Mouse (Mus musculus) embryonic facial prominence, embryonic 14.5 days (tissue): ENCODE results near the gene Adam10. TPM values are rescaled to one million over a fixed set of nuclear protein-coding genes. Genes with fewer than 3 reads are reported as not detected.
A peak's percentile ranks its signal among the peaks of the same experiment; 100 is the strongest.

ENCODE experiments used
- ATAC-seq: fragments of 200-750 bp; cut with Nextera tagmentation; 2 replicates; pipeline ENCODE4 v1.8.0; 2017; ENCODE audit warnings: low read depth, moderate number of reproducible peaks, moderate TSS enrichment
- DNase-seq: peaks from one replicate; pipeline ENCODE4 v3.0.0-alpha.2; 2015; ENCODE audit warnings: low spot score
- H3K27ac ChIP-seq: fragments of 300-500 bp; sonication (generic); replicated peaks from 2 replicates; pipeline ENCODE4 v1.5.1; 2014; ENCODE audit warnings: low read depth, mild to moderate bottlenecking, low read length, moderate library complexity
- H3K27me3 ChIP-seq: fragments of 300-500 bp; sonication (generic); replicated peaks from 2 replicates; pipeline ENCODE4 v1.6.1; 2014; ENCODE audit warnings: low read length; ENCODE audit not compliant: control insufficient read depth, insufficient read depth
- H3K36me3 ChIP-seq: fragments of 300-500 bp; sonication (generic); 2 replicates; pipeline ENCODE4 v1.6.1; 2014; ENCODE audit warnings: low read length, mixed read lengths; ENCODE audit not compliant: control insufficient read depth, insufficient read depth
- H3K4me1 ChIP-seq: fragments of 300-500 bp; sonication (generic); 2 replicates; pipeline ENCODE4 v1.6.1; 2014; ENCODE audit warnings: antibody characterized with exemption, low read length; ENCODE audit not compliant: control insufficient read depth, insufficient read depth
- H3K4me2 ChIP-seq: fragments of 300-500 bp; sonication (generic); 2 replicates; pipeline ENCODE4 v1.6.1; 2014; ENCODE audit warnings: low read depth, mild to moderate bottlenecking, low read length, moderate library complexity, mixed read lengths
- H3K4me3 ChIP-seq: fragments of 300-500 bp; sonication (generic); 2 replicates; pipeline ENCODE4 v1.5.1; 2014; ENCODE audit warnings: low read depth, mild to moderate bottlenecking, low read length
- H3K9ac ChIP-seq: fragments of 300-500 bp; sonication (generic); 2 replicates; pipeline ENCODE4 v1.6.1; 2014; ENCODE audit warnings: low read depth, mild to moderate bottlenecking, low read length, moderate library complexity, mixed read lengths
- H3K9me3 ChIP-seq: fragments of 300-500 bp; sonication (generic); 2 replicates; pipeline ENCODE4 v1.6.1; 2016; ENCODE audit warnings: low read length; ENCODE audit not compliant: control insufficient read depth
- WGBS: fragments of 180-500 bp; shearing (Covaris S2); extraction: QIAGEN DNeasy Blood & Tissue Kit; methylation state at CpG from one replicate; pipeline ENCODE4 v1.1.7; 2014; 5-methylcytosine and 5-hydroxymethylcytosine counted together
- polyA plus RNA-seq: library from polyadenylated mRNA; unstranded; fragments of >200 nt; fragmentation: Nextera tagmentation; extraction: Ambion mirVana; gene quantifications from 2 replicates; pipeline ENCODE4 v1.2.1, GENCODE M21; 2014

Adam10 gene
- 63.5 and 67.7 TPM in 2 replicates for polyA plus RNA-seq

DNA sequence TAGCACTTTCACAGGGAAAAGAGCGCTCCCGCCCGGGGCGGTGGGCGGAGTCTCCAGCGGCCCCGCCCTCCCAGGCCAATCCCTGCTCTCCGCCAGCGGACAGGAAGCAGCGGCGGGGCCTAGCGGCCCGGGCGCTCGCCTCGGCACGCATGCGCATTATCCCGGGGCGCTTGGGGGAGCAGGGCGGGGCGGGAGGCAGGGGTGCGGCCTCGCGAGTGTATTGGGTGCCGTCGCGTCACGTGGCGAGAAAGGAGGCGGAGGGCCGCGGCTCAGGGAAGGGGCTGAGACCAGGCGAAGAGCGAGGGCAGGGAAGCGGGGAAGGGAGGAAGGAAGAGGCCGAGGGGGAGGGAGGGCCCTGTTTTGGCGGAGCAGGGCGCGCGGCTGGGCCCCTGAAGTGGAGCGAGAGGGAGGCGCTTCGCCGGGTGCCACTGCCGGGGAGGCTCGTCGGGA is at the start of gene Adam10:
Adam10 (plus strand) TSS at position 316 of the 450 bp plus-strand sequence.
- ATAC-seq = peak; percentile 99
- Histone ChIP-seq H3K27me3 (no peaks in the 10 kb centered on the region), H3K36me3 (no peaks in the 10 kb centered on the region), H3K4me2 (peak within 1 kb of the TSS; percentile 84), H3K4me1 (peaks cover 12% of the 10 kb centered on the region), H3K4me3 (peak within 1 kb of the TSS; percentile 92), H3K9ac (peak within 1 kb of the TSS; percentile 96), H3K9me3 (no peaks in the 10 kb centered on the region), H3K27ac (peak within 1 kb of the TSS; percentile 96)
- peak; percentile 99 for DNase-seq
- WGBS = under 1% methylated on average over 23 of the region's 48 CpGs

DNA sequence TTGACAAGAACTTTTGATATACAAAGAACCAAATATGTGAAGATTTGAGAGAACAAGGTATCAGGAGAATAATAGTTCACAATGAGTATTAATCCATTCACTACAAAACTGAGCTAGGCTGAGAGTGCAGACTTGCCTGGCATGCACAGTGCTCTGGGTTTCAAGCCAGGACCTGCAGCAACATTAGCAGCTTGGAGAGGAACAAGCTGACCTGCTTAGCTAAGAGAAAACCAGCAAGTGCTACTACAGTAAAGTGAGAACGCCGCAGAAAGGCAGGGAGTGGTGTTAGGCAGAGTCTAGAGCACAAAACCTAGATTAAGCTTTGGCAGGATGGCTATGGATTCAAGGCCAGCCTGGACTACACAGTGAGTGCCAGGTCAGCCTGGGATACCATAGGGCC is 49.1 kb upstream of the Adam10 start:
- WGBS = 77% methylated on average over 2 of the region's 2 CpGs
- ATAC-seq (peak; percentile 33; the same call in 1 of the 2 replicates), DNase-seq (peak; percentile 52)
- Histone ChIP-seq H3K9me3 (no peaks in the 10 kb centered on the region), H3K36me3 (no peaks in the 10 kb centered on the region), H3K4me1 (peaks cover 4% of the 10 kb centered on the region; the same call in 1 of the 2 replicates), H3K4me3 (no peak overlapping the region), H3K27me3 (no peaks in the 10 kb centered on the region), H3K27ac (no peak overlapping the region), H3K9ac (no peak overlapping the region), H3K4me2 (no peak overlapping the region)

DNA sequence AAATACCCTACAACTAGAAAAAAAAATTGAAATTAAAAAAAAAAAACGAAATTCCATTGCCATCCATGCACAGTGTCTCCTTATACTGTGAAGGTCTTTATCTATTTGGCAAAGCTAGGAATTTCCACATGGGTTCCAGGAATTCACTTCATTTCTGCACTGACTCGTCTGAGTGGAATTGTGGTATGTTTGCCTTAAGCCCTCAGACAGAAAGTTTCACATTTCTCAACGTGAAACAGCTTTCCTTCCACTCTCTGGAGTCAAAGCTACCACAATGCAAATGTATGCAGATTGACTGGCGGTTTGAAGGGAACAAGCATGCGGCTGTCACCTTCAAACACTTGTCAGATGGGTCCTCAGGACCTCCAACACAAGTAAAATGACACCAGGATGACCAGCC is 47.1 kb upstream of the Adam10 start:
- H3K4me3 ChIP-seq = no peak overlapping the region
- ATAC-seq = 0 out of 2 replicates have a peak, but pooled peaks have one; percentile 47

DNA sequence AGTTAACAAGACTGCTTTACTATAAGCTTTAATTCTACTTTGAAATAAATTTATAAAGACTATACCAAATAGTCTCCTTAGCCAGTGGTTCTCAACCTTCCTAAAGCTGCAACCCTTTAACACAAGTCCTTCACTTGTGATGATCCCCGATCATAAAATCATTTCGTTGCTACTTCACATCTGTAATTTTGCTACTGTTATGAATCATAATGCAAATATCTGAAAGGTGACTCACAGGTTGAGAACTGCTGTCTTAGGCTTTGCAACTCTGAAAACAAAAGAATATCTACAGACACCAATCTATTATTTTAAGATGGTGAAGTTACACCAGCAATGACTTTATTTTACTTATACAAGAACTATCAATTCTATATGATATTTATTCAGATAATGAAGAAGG is 42.0 kb upstream of the Adam10 start:
- H3K36me3 ChIP-seq = no peaks in the 10 kb centered on the region
- H3K4me1 ChIP-seq = no peaks in the 10 kb centered on the region
- no peaks in the 10 kb centered on the region for H3K9me3 ChIP-seq
- no peak overlapping the region for H3K4me3 ChIP-seq
- DNase-seq (no peak), ATAC-seq (no peak)
- H3K4me2 ChIP-seq = no peak overlapping the region
- H3K27me3 ChIP-seq = no peaks in the 10 kb centered on the region
- H3K27ac ChIP-seq = no peak overlapping the region
- no peak overlapping the region for H3K9ac ChIP-seq
- WGBS = 85% methylated on average over 2 of the region's 2 CpGs

More for the DNA sequence above, 47.1 kb upstream of the Adam10 start:
- Histone ChIP-seq H3K27ac (no peak overlapping the region), H3K4me1 (peaks cover 4% of the 10 kb centered on the region; the same call in 1 of the 2 replicates), H3K9ac (no peak overlapping the region), H3K4me2 (no peak overlapping the region), H3K9me3 (no peaks in the 10 kb centered on the region), H3K36me3 (no peaks in the 10 kb centered on the region), H3K27me3 (no peaks in the 10 kb centered on the region)
- WGBS = 19% methylated on average over 5 of the region's 5 CpGs
- peak; percentile 66 for DNase-seq

DNA sequence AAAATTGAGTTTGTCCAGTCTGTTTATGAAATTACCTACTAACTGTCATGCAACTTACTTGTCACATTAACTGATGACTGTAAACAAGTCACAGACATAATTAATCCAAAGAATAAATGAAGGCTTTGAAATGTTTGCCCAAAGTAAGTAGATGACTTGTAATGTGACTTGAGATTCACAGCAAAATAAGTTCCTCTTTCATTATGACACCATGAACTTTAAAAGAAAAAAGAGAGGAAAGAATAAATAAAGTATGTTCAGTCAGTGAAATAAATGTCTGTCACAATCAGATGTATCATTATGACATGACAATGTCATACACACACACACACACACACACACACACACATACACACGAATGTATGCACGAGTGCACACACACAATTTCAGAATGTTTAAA is 28.5 kb upstream of the Adam10 start:
- ATAC-seq (no peak), DNase-seq (no peak)
- Histone ChIP-seq H3K27me3 (no peaks in the 10 kb centered on the region), H3K4me3 (no peak overlapping the region), H3K9ac (no peak overlapping the region), H3K36me3 (peaks cover 6% of the 10 kb centered on the region; the same call in 1 of the 2 replicates), H3K4me1 (peaks cover 15% of the 10 kb centered on the region), H3K9me3 (no peaks in the 10 kb centered on the region), H3K27ac (no peak overlapping the region), H3K4me2 (no peak overlapping the region)
- 93% methylated on average over 2 of the region's 2 CpGs for WGBS

DNA sequence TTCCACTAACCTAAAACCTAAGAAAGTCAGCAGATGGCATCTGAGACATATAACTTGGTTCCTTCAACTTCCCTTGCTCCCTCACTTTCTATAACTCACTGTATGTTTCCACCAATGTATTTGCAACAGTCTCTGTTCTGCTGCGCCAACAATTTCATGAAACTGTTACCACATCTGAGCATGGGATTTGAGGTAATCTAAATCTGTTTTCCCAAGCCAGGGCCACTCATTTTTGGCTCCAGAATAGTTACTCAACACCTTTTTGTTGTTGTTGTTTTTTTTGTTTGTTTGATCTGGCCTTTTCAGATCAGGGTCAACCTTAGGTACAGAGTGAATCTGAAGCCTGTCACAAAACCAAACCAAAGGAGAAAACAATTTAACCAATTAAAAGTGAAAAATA is 27.8 kb upstream of the Adam10 start:
- Histone ChIP-seq H3K36me3 (peaks cover 6% of the 10 kb centered on the region; the same call in 1 of the 2 replicates), H3K9me3 (no peaks in the 10 kb centered on the region), H3K27ac (no peak overlapping the region), H3K27me3 (no peaks in the 10 kb centered on the region), H3K9ac (no peak overlapping the region), H3K4me3 (no peak overlapping the region), H3K4me2 (no peak overlapping the region), H3K4me1 (peaks cover 16% of the 10 kb centered on the region)
- WGBS = 86% methylated on average over 1 of the region's 1 CpGs
- DNase-seq = no peak
- no peak for ATAC-seq

DNA sequence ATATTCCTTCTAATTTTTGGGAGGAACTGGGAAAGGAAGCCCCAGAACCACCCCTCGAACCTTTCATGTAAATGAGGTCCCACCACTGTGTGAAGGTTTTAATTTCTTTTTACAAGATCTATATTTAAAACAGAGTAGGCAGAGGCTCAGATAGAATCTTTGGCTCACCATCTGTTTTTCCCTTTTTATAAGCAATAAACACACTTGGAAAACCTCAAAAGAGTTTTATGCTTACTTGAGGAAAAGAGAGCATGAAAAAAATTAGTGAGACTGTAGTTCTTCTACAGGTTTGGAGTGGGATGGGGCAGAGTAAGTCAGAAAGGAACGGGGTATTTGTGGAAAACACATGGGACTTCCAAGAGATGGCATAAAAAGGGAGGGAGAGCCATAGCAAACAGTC is 26.6 kb upstream of the Adam10 start:
- WGBS = 49% methylated on average over 2 of the region's 2 CpGs
- no peak overlapping the region for H3K4me3 ChIP-seq
- DNase-seq (no peak), ATAC-seq (no peak)
- H3K36me3 ChIP-seq = peaks cover 6% of the 10 kb centered on the region; the same call in 1 of the 2 replicates
- no peaks in the 10 kb centered on the region for H3K9me3 ChIP-seq
- no peaks in the 10 kb centered on the region for H3K27me3 ChIP-seq
- peaks cover 19% of the 10 kb centered on the region for H3K4me1 ChIP-seq
- H3K27ac ChIP-seq = no peak overlapping the region
- H3K4me2 ChIP-seq = no peak overlapping the region
- H3K9ac ChIP-seq = no peak overlapping the region

DNA sequence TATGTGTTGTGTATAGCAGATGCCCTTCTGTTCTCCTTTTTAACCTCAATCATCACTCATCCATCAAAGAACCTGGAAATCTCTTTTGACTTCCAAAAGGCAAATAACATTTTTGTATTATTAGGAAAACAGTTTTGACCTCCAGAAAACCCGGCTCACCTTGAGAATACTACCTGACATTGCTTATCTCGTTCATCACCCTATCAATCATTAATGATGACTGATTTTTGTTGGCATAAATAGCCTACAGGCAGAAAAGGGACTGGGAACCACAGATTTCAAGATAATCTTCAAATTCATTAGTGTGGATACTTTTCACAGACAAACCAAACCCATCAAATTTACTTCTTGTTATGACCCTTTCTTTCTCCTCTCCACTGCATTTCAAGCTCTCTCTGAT is 24.9 kb upstream of the Adam10 start:
- no peak overlapping the region for H3K27ac ChIP-seq
- peaks cover 19% of the 10 kb centered on the region for H3K4me1 ChIP-seq
- no peaks in the 10 kb centered on the region for H3K9me3 ChIP-seq
- ATAC-seq = no peak
- no peak overlapping the region for H3K9ac ChIP-seq
- DNase-seq = no peak
- H3K27me3 ChIP-seq = no peaks in the 10 kb centered on the region
- H3K4me3 ChIP-seq = no peak overlapping the region
- H3K36me3 ChIP-seq = peaks cover 6% of the 10 kb centered on the region; the same call in 1 of the 2 replicates
- peak overlapping the region; percentile 88 for H3K4me2 ChIP-seq
- WGBS = 63% methylated on average over 2 of the region's 2 CpGs

DNA sequence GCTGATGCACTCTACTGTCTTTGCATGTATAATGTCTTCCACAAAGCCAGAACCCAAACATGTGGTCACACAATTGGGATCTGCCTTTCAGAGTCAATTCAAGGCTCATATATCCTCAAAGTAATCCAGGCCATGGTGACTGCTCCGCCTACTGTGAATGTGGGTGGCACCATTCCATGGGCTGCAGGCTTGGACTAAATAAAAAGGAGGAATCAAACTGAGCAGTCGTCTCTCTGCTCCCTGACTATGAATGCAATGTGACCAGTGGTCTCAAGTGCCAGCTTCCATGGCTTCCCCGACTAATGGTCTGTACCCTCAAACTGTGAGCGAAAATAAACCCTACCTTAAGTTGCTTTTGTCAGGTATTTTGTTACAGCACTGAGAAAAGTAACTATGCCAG is 24.3 kb upstream of the Adam10 start:
- 75% methylated on average over 4 of the region's 4 CpGs for WGBS
- H3K4me1 ChIP-seq = peaks cover 19% of the 10 kb centered on the region

More for the DNA sequence above, 24.3 kb upstream of the Adam10 start:
- Histone ChIP-seq H3K36me3 (peaks cover 5% of the 10 kb centered on the region; the same call in 1 of the 2 replicates), H3K27me3 (no peaks in the 10 kb centered on the region), H3K4me2 (peak overlapping the region; percentile 88), H3K9me3 (no peaks in the 10 kb centered on the region), H3K27ac (no peak overlapping the region), H3K4me3 (peak overlapping the region; percentile 4; the same call in 1 of the 2 replicates), H3K9ac (no peak overlapping the region; the same call in 1 of the 2 replicates)
- DNase-seq = peak; percentile 36
- no peak for ATAC-seq
